Mouse (Mus musculus) gastrocnemius, postnatal 25 days (tissue): ENCODE data around the gene AC153137.1. TPM values are rescaled to one million over a fixed set of nuclear protein-coding genes. Genes with fewer than 3 reads are reported as not detected.

Experiments
- total RNA-seq, 2 experiments: library from RNA; stranded (reverse); gene quantifications; 1 replicate in 1 of 2; 2 replicates in 1 of 2; pipeline ENCODE4 v1.2.3; 2021

Gene AC153137.1
- total RNA-seq, 2 experiments from 2014 or later = not detected

Other genes with a start within 250 kb of the AC153137.1 start
- gene Phf3, start 104.0 kb downstream of the AC153137.1 start, total RNA-seq = 10 to 100 TPM; 23.9 to 28.4 TPM
- gene Lgsn, start 198.4 kb upstream of the AC153137.1 start, total RNA-seq = not detected
- gene 4931428L18Rik, start 244.7 kb upstream of the AC153137.1 start, total RNA-seq = not detected
- gene Pih1d3, start 244.9 kb upstream of the AC153137.1 start, total RNA-seq = not detected